Mouse (Mus musculus) CH12.LX (cell line): ENCODE results near the gene Cnih3. TPM values are rescaled to one million over a fixed set of nuclear protein-coding genes. Genes with fewer than 3 reads are reported as not detected.

ENCODE experiments used
- DNase-seq: peaks from one replicate; pipeline ENCODE4 v3.0.0-alpha.2; 2013; ENCODE audit errors: extremely low read depth
- H3K27ac ChIP-seq: 2 replicates; pipeline ENCODE4 v1.5.1; 2012; ENCODE audit warnings: low read depth, mild to moderate bottlenecking, control low read depth, moderate library complexity; ENCODE audit not compliant: insufficient read depth
- H3K27me3 ChIP-seq: replicated peaks from 2 replicates; pipeline ENCODE3; 2012; ENCODE audit warnings: inconsistent platforms
- H3K36me3 ChIP-seq, 2 experiments: replicated peaks in 1 of 2; 2 replicates each; pipeline versions ENCODE3 to v1.6.1; 2012; ENCODE audit warnings: inconsistent platforms in 1 of 2, low read length in 1 of 2, mild to moderate bottlenecking in 1 of 2, mixed read lengths in 1 of 2, moderate library complexity in 1 of 2; ENCODE audit not compliant: control insufficient read depth in 1 of 2, insufficient read depth in 1 of 2
- H3K4me1 ChIP-seq, 2 experiments: 2 replicates each; pipeline ENCODE4 v1.6.1; 2012; ENCODE audit warnings: inconsistent platforms in 1 of 2, moderate library complexity in 1 of 2; ENCODE audit not compliant: insufficient read depth in 2 of 2, control insufficient read depth in 1 of 2
- H3K4me2 ChIP-seq: 2 replicates; pipeline ENCODE4 v1.6.1; 2012; ENCODE audit warnings: low read depth, mild to moderate bottlenecking, control low read depth; ENCODE audit not compliant: poor library complexity, insufficient read depth, severe bottlenecking
- H3K4me3 ChIP-seq, 3 experiments: fragments of 150-350 bp in 1 of 3; sonication (generic) in 1 of 3; replicated peaks in 1 of 3; 2 replicates each; pipeline versions ENCODE3 to v1.5.1; 2011 to 2012; ENCODE audit warnings: low read depth in 2 of 3, low read length in 2 of 3, mild to moderate bottlenecking in 2 of 3, moderate library complexity in 2 of 3, control low read depth in 1 of 3, improper control_type of control experiment in 1 of 3, inconsistent platforms in 1 of 3, mixed read lengths in 1 of 3; ENCODE audit not compliant: poor library complexity in 1 of 3
- H3K79me2 ChIP-seq: replicated peaks from 2 replicates; pipeline ENCODE4 v1.6.1; 2012; ENCODE audit warnings: mild to moderate bottlenecking, moderate library complexity; ENCODE audit not compliant: control insufficient read depth, poor library complexity, insufficient read depth, severe bottlenecking; ENCODE audit errors: extremely low read depth
- H3K9ac ChIP-seq: 2 replicates; pipeline ENCODE4 v1.6.1; 2012; ENCODE audit warnings: low read depth, mild to moderate bottlenecking, control low read depth, moderate library complexity; ENCODE audit not compliant: insufficient read depth
- H3K9me3 ChIP-seq: replicated peaks from 2 replicates; pipeline ENCODE3; 2012; ENCODE audit warnings: low read length, inconsistent platforms, mixed read lengths
- BHLHE40 ChIP-seq: IDR thresholded peaks from 2 replicates; pipeline ENCODE4 v1.6.1; 2011; ENCODE audit warnings: mild to moderate bottlenecking, low read depth, low read length, improper control_type of control experiment
- CTCF ChIP-seq, 2 experiments: IDR thresholded peaks in 1 of 2; conservative IDR thresholded peaks in 1 of 2; 2 replicates each; pipeline ENCODE4 v1.5.1; 2011 to 2012; ENCODE audit warnings: low read depth in 2 of 2, low read length in 2 of 2, improper control_type of control experiment in 1 of 2, inconsistent platforms in 1 of 2, mild to moderate bottlenecking in 1 of 2, moderate library complexity in 1 of 2
- ELF1 ChIP-seq: IDR thresholded peaks from 2 replicates; pipeline ENCODE4 v1.6.1; 2014; ENCODE audit warnings: low read depth, mild to moderate bottlenecking, inconsistent platforms, low read length, improper control_type of control experiment
- ETS1 ChIP-seq: conservative IDR thresholded peaks from 2 replicates; pipeline ENCODE4 v1.6.1; 2012; ENCODE audit warnings: low read depth, mild to moderate bottlenecking, inconsistent platforms, low read length, improper control_type of control experiment, moderate library complexity
- GABPA ChIP-seq: IDR thresholded peaks from 2 replicates; pipeline ENCODE4 v1.6.1; 2012; ENCODE audit warnings: low read depth, low read length, improper control_type of control experiment, inconsistent platforms; ENCODE audit not compliant: insufficient replicate concordance
- HCFC1 ChIP-seq: IDR thresholded peaks from 2 replicates; pipeline ENCODE4 v1.6.1; 2012; ENCODE audit warnings: low read depth, mild to moderate bottlenecking, inconsistent platforms, low read length, improper control_type of control experiment
- JUN ChIP-seq: IDR thresholded peaks from 2 replicates; pipeline ENCODE4 v1.6.1; 2011; ENCODE audit warnings: low read depth, mild to moderate bottlenecking, low read length, improper control_type of control experiment, moderate library complexity; ENCODE audit not compliant: insufficient read depth
- JUND ChIP-seq: conservative IDR thresholded peaks from 2 replicates; pipeline ENCODE4 v1.6.1; 2011; ENCODE audit warnings: low read depth, low read length, improper control_type of control experiment
- MAFK ChIP-seq: IDR thresholded peaks from 2 replicates; pipeline ENCODE4 v1.6.1; 2011; ENCODE audit warnings: low read length, improper control_type of control experiment; ENCODE audit not compliant: insufficient replicate concordance
- MAX ChIP-seq: IDR thresholded peaks from 2 replicates; pipeline ENCODE4 v1.6.1; 2011; ENCODE audit warnings: low read length, improper control_type of control experiment
- MAZ ChIP-seq: IDR thresholded peaks from 2 replicates; pipeline ENCODE4 v1.6.1; 2012; ENCODE audit warnings: low read depth, mild to moderate bottlenecking, inconsistent platforms, low read length, improper control_type of control experiment, moderate library complexity
- NELFE ChIP-seq: IDR thresholded peaks from 2 replicates; pipeline ENCODE4 v1.6.1; 2011; ENCODE audit warnings: low read depth, low read length, improper control_type of control experiment
- POLR2AphosphoS2 ChIP-seq: IDR thresholded peaks from 2 replicates; pipeline ENCODE4 v1.6.1; 2011; ENCODE audit warnings: low read depth, low read length, improper control_type of control experiment
- RAD21 ChIP-seq: IDR thresholded peaks from 2 replicates; pipeline ENCODE4 v1.6.1; 2011; ENCODE audit warnings: low read depth, mild to moderate bottlenecking, low read length, improper control_type of control experiment, moderate library complexity
- SMC3 ChIP-seq: IDR thresholded peaks from 2 replicates; pipeline ENCODE4 v1.6.1; 2011; ENCODE audit warnings: low read depth, low read length, improper control_type of control experiment
- TCF12 ChIP-seq: IDR thresholded peaks from 2 replicates; pipeline ENCODE4 v1.6.1; 2014; ENCODE audit warnings: low read depth, mild to moderate bottlenecking, inconsistent platforms, low read length, improper control_type of control experiment
- USF2 ChIP-seq: conservative IDR thresholded peaks from 2 replicates; pipeline ENCODE4 v1.6.1; 2011; ENCODE audit warnings: low read depth, low read length, improper control_type of control experiment
- ZMIZ1 ChIP-seq: IDR thresholded peaks from 2 replicates; pipeline ENCODE4 v1.6.1; 2012; ENCODE audit warnings: low read depth, mild to moderate bottlenecking, inconsistent platforms, low read length, improper control_type of control experiment
- ZNF384 ChIP-seq: IDR thresholded peaks from 2 replicates; pipeline ENCODE4 v1.6.1; 2012; ENCODE audit warnings: low read depth, low read length, improper control_type of control experiment, inconsistent platforms
- dilution Hi-C: fragments of 300-500 bp; cut with MboI; formaldehyde crosslinking; loops from 2 replicates; pipeline ENCODE4 v1.14.3; 2020; ENCODE audit warnings: low sequenced_read_pairs; ENCODE audit not compliant: extremely low pct_unique_long_range_greater_than_20kb, extremely low pct_ligation_motif_present
- in situ Hi-C: fragments of 300-500 bp; cut with MboI; formaldehyde crosslinking; loops from 3 replicates; pipeline ENCODE4 v1.14.3; 2019; ENCODE audit warnings: low sequenced_read_pairs, low pct_ligation_motif_present, low pct_unique_long_range_greater_than_20kb, mixed read lengths
- polyA plus RNA-seq: library from polyadenylated mRNA; unstranded; fragments of >175 nt; gene quantifications from 2 replicates; pipeline ENCODE4 v1.2.1, GENCODE M21; 2012; ENCODE audit warnings: low read depth; ENCODE audit not compliant: insufficient read length
- total RNA-seq, 2 experiments: library from RNA; depleted of rRNA; stranded (reverse); fragments of 300-350 nt in 1 of 2; fragments of >200 nt in 1 of 2; gene quantifications; 2 replicates each; pipeline ENCODE4 v1.2.3; 2012 to 2014

Cnih3 gene
- total and polyA plus RNA-seq, 3 experiments = not detected

GRCm38 (mm10) chr1:181345547-181345946 is 6.9 kb upstream of the Cnih3 start:
- in situ Hi-C loops = no loop called here
- no peak for DNase-seq
- H3K4me3 ChIP-seq = no peak overlapping the region
- no peak for TF ChIP-seq GABPA
- TF ChIP-seq MAFK = no peak
- TF ChIP-seq CTCF (conservative IDR thresholded peaks at IDR 0.05 in 1 of 2, IDR thresholded peaks at IDR 0.05 in 1 of 2; ENCODE audit: low read depth in 2 of 2, low read length in 2 of 2) = no peak
- TF ChIP-seq, all 38 proteins: peak for 0
- no peaks in the 10 kb centered on the region for H3K4me1 ChIP-seq
- H3K27ac ChIP-seq = no peak overlapping the region
- no peak overlapping the region for H3K9ac ChIP-seq
- H3K27me3 ChIP-seq = peaks cover 6% of the 10 kb centered on the region
- dilution Hi-C loops = no loop called here
- H3K4me2 ChIP-seq = no peak overlapping the region
- H3K9me3 ChIP-seq = no peaks in the 10 kb centered on the region
- H3K79me2 ChIP-seq = no peaks in the 10 kb centered on the region
- no peaks in the 10 kb centered on the region for H3K36me3 ChIP-seq

- Histone ChIP-seq H3K4me2 (peak overlapping the region; percentile 82), H3K4me3 (no peak overlapping the region), H3K9ac (no peak overlapping the region), H3K9me3 (no peaks in the 10 kb centered on the region), H3K4me1 (peaks cover 0 to 4% of the 10 kb centered on the region in 2 experiments; a peak in 1 of 4 replicates)
- DNase-seq = no peak
- TF ChIP-seq TCF12 (no peak), RAD21 (no peak), NELFE (no peak), ETS1 (no peak), MAZ (no peak), MAFK (no peak), JUN (no peak), ZMIZ1 (no peak), JUND (no peak), SMC3 (no peak), ZNF384 (no peak), HCFC1 (no peak), MAX (no peak), ELF1 (no peak), BHLHE40 (no peak), USF2 (no peak), CTCF (conservative IDR thresholded peaks at IDR 0.05 in 1 of 2, IDR thresholded peaks at IDR 0.05 in 1 of 2; ENCODE audit: low read depth in 2 of 2, low read length in 2 of 2) (no peak), POLR2AphosphoS2 (no peak)
- TF ChIP-seq, all 38 proteins: peak for 0
- no peak overlapping the region for H3K27ac ChIP-seq
- no peaks in the 10 kb centered on the region for H3K79me2 ChIP-seq
- H3K27me3 ChIP-seq = peaks cover 9% of the 10 kb centered on the region
- H3K36me3 ChIP-seq = no peaks in the 10 kb centered on the region
- dilution Hi-C loops = no loop called here
- in situ Hi-C loops = no loop called here
These were observed 423 bp upstream of the Cnih3 start for GRCm38 (mm10) chr1:181352043-181352366.
